Mouse (Mus musculus): Measurements from ENCODE around the gene Smcp. TPM values are rescaled to one million over a fixed set of nuclear protein-coding genes. Genes with fewer than 3 reads are reported as not detected.

Smcp gene
- polyA plus RNA-seq, 1 experiment = not detected

GRCm38 (mm10) chr3:92587190-92587589, 1.6 kb downstream of the Smcp start:
- no peaks in the 10 kb centered on the region for H3K36me3 ChIP-seq (replicated peaks; ENCODE audit: low read length)
- no peaks in the 10 kb centered on the region for H3K27me3 ChIP-seq (replicated peaks)
- no peak overlapping the region for H3K4me3 ChIP-seq (replicated peaks)
- TF ChIP-seq FLI1 (IDR thresholded peaks at IDR 0.05; ENCODE audit: low read length) (no peak), GATA1 (IDR thresholded peaks at IDR 0.05; ENCODE audit: borderline replicate concordance, low read length) (no peak)
- 0 out of 2 replicates have a peak, but pooled peaks cover 2% of the 10 kb centered on the region for H3K9me3 ChIP-seq
- no peaks in the 10 kb centered on the region for H3K4me1 ChIP-seq

- 0 out of 2 replicates have a peak, but pooled peaks cover 2% of the 10 kb centered on the region for H3K9me3 ChIP-seq
- H3K36me3 ChIP-seq (replicated peaks; ENCODE audit: low read length) = no peaks in the 10 kb centered on the region
- no peak for TF ChIP-seq FLI1 (IDR thresholded peaks at IDR 0.05; ENCODE audit: low read length)
- no peak for TF ChIP-seq GATA1 (IDR thresholded peaks at IDR 0.05; ENCODE audit: borderline replicate concordance, low read length)
- H3K4me1 ChIP-seq = no peaks in the 10 kb centered on the region
- H3K27me3 ChIP-seq (replicated peaks) = no peaks in the 10 kb centered on the region
- no peak overlapping the region for H3K4me3 ChIP-seq (replicated peaks)
Measured at GRCm38 (mm10) chr3:92585055-92585454, 3.7 kb downstream of the Smcp start.

DNA sequence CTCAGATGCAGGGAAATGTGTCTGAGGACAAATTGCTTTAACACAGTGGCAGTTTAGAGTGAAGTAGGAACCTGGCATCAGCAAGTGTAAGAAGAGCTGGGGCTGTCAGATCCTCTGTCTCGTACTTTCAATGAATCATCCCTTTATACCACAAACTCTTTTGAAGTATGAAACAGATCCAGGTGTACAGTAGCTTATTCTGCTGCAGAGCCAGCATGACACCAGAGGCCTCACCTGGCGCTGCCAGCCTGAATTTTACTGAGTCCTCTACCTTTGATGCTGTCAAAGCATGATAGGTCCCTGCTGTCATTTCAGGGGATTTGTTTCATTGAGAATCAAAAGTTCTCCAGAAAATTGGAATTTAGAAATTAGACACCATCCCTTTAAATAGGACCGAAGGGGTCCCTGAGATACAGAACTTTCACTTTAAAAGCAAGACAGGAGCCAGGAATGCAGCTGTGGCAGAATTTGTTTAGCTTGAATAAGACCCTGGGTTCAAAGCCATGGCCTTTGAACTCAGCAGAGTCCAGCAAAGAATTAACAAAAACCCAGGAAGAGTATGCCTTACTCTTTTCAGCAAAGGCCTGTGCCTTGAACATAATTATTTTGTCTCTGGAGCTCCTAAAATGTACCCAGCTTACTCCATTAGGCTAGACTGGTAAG, 5.5 kb downstream of the Smcp start:
- TF ChIP-seq GATA1 (IDR thresholded peaks at IDR 0.05; ENCODE audit: borderline replicate concordance, low read length) = no peak
- no peak for TF ChIP-seq FLI1 (IDR thresholded peaks at IDR 0.05; ENCODE audit: low read length)
- H3K27me3 ChIP-seq (replicated peaks) = no peaks in the 10 kb centered on the region
- H3K4me3 ChIP-seq (replicated peaks) = no peak overlapping the region
- no peaks in the 10 kb centered on the region for H3K36me3 ChIP-seq (replicated peaks; ENCODE audit: low read length)
- 0 out of 2 replicates have a peak, but pooled peaks cover 2% of the 10 kb centered on the region for H3K9me3 ChIP-seq
- H3K4me1 ChIP-seq = no peaks in the 10 kb centered on the region

DNA sequence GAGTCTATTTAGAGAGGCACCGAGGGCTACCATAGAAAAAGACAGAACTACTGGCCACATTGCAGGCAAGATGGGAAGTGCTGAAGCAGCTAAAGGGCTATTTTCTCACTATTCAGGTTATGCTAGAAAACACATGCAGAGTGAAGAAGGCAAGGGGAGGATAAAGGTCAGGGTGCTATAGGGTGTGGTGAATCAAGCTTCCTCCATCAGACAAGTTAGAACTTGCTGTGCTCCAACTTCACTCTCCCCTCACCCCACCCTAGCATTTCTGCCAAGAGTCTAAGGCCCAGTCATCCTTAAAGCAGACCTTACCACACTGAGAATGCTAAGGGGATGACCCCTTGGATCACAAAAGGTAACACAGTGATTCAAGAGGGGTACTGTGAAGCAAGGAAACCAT, 9.3 kb downstream of the Smcp start:
- Histone ChIP-seq H3K4me3 (replicated peaks) (no peak overlapping the region), H3K27me3 (replicated peaks) (no peaks in the 10 kb centered on the region), H3K9me3 (0 out of 2 replicates have a peak, but pooled peaks cover 2% of the 10 kb centered on the region), H3K4me1 (no peaks in the 10 kb centered on the region), H3K36me3 (replicated peaks; ENCODE audit: low read length) (no peaks in the 10 kb centered on the region)
- TF ChIP-seq GATA1 (IDR thresholded peaks at IDR 0.05; ENCODE audit: borderline replicate concordance, low read length) = no peak
- TF ChIP-seq FLI1 (IDR thresholded peaks at IDR 0.05; ENCODE audit: low read length) = no peak

DNA sequence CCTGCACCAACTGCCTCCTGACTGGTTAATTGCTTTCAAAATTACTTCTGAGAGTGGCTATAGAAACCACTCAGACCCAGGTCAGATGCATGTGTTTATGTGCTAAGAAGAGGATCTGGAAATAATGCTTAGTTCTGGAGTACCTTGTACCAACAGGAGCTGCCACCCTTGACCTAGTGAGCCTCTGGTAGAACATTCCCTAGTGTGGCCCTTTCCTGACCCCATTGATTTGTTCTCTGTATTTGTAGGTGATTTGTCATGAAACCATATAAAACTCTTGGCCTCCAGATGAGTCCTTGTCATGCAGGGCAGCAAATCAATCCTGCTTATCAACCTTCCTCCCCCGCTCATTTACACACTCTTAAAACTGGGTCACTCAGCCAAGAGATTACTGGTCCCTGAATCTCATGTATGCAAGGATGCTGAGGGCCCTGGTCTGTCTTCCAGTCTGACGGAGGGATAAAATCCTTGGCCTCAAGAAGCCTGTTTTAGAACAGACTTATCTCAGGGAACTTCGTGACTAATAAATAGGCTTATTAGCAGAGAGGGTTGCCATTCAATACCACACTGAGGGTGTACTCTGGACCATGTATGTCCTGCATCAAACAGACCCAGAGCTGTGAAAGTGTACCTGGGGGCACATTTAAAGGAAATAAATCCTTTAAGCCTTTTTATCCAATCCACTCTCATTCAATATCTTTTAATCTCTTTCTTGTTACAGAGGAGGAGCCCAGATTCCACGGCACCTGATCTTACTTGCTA, 10.0 kb downstream of the Smcp start:
- Histone ChIP-seq H3K4me1 (0 out of 2 replicates have a peak, but pooled peaks cover 3% of the 10 kb centered on the region), H3K4me3 (replicated peaks) (no peak overlapping the region), H3K27me3 (replicated peaks) (no peaks in the 10 kb centered on the region), H3K9me3 (no peaks in the 10 kb centered on the region), H3K36me3 (replicated peaks; ENCODE audit: low read length) (no peaks in the 10 kb centered on the region)
- TF ChIP-seq GATA1 (IDR thresholded peaks at IDR 0.05; ENCODE audit: borderline replicate concordance, low read length) (no peak), FLI1 (IDR thresholded peaks at IDR 0.05; ENCODE audit: low read length) (no peak)

GRCm38 (mm10) chr3:92573449-92574041, 15.3 kb downstream of the Smcp start, which contains the start of gene Ivl:
Gene Ivl, minus strand, starts transcription at chr3:92573735.
- TF ChIP-seq GATA1 (IDR thresholded peaks at IDR 0.05; ENCODE audit: borderline replicate concordance, low read length) = no peak
- no peak for TF ChIP-seq FLI1 (IDR thresholded peaks at IDR 0.05; ENCODE audit: low read length)

GRCm38 (mm10) chr3:92572514-92573155, 16.2 kb downstream of the Smcp start:
- Histone ChIP-seq H3K4me1 (peaks cover 6% of the 10 kb centered on the region; the same call in 1 of the 2 replicates), H3K9me3 (no peaks in the 10 kb centered on the region), H3K27me3 (replicated peaks) (no peaks in the 10 kb centered on the region), H3K36me3 (replicated peaks; ENCODE audit: low read length) (no peaks in the 10 kb centered on the region), H3K4me3 (replicated peaks) (no peak overlapping the region)
- TF ChIP-seq GATA1 (IDR thresholded peaks at IDR 0.05; ENCODE audit: borderline replicate concordance, low read length) (no peak), FLI1 (IDR thresholded peaks at IDR 0.05; ENCODE audit: low read length) (no peak)

More at GRCm38 (mm10) chr3:92573449-92574041, 15.3 kb downstream of the Smcp start, which contains the start of gene Ivl:
- H3K36me3 ChIP-seq (replicated peaks; ENCODE audit: low read length) = no peaks in the 10 kb centered on the region
- H3K9me3 ChIP-seq = no peaks in the 10 kb centered on the region
- no peak within 1 kb of the TSS for H3K4me3 ChIP-seq (replicated peaks)
- no peaks in the 10 kb centered on the region for H3K27me3 ChIP-seq (replicated peaks)
- peaks cover 6% of the 10 kb centered on the region; the same call in 1 of the 2 replicates for H3K4me1 ChIP-seq

DNA sequence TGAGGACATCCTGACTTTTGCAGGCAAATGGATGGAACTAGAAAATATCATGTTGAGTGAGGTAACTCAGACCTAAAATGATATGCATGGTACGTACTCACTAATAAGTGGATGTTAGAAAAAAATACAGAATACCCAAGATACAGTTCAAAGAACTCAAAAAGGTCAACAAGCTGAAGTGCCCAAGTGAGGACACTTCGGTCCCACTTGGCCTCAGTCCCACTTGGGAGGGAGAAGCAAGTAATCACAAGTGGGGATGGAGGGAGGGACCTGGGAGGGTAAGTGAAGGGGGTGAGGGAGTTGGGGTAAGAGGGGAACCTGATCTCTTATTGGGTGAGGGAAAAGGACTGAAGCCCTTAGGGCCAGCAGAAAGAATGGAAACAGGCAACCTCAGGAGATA, 20.0 kb downstream of the Smcp start:
- Histone ChIP-seq H3K9me3 (no peaks in the 10 kb centered on the region), H3K4me3 (replicated peaks) (no peak overlapping the region), H3K36me3 (replicated peaks; ENCODE audit: low read length) (no peaks in the 10 kb centered on the region), H3K27me3 (replicated peaks) (no peaks in the 10 kb centered on the region), H3K4me1 (peaks cover 3% of the 10 kb centered on the region; the same call in 1 of the 2 replicates)
- no peak for TF ChIP-seq FLI1 (IDR thresholded peaks at IDR 0.05; ENCODE audit: low read length)
- TF ChIP-seq GATA1 (IDR thresholded peaks at IDR 0.05; ENCODE audit: borderline replicate concordance, low read length) = no peak

DNA sequence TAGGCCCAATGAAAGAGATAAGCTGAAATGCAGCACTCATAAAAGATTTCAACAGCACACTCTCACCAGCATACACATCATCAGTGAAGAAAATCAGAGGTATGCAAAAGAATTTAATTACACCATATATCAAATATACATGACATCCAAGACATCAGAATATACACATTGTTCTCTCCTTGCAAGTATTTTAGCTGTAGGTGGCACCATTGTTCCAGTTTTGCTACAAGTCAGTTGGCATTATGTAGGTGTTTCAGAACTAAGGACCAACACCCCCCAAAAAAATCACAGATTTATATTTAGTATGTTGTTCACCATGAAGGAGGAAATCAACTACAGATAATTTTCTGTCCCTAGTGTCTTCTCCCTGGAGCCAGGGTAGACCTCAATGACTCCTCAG, 23.4 kb downstream of the Smcp start:
- Histone ChIP-seq H3K4me3 (replicated peaks) (no peak overlapping the region), H3K36me3 (replicated peaks; ENCODE audit: low read length) (no peaks in the 10 kb centered on the region), H3K9me3 (no peaks in the 10 kb centered on the region), H3K4me1 (no peaks in the 10 kb centered on the region), H3K27me3 (replicated peaks) (no peaks in the 10 kb centered on the region)
- TF ChIP-seq FLI1 (IDR thresholded peaks at IDR 0.05; ENCODE audit: low read length) = no peak
- no peak for TF ChIP-seq GATA1 (IDR thresholded peaks at IDR 0.05; ENCODE audit: borderline replicate concordance, low read length)
